Mouse (Mus musculus): Measurements from ENCODE around the gene Lingo1. TPM values are rescaled to one million over a fixed set of nuclear protein-coding genes. Genes with fewer than 3 reads are reported as not detected.

The Lingo1 gene
- polyA plus RNA-seq, 2 experiments = 5.4 to 21.0 TPM

DNA sequence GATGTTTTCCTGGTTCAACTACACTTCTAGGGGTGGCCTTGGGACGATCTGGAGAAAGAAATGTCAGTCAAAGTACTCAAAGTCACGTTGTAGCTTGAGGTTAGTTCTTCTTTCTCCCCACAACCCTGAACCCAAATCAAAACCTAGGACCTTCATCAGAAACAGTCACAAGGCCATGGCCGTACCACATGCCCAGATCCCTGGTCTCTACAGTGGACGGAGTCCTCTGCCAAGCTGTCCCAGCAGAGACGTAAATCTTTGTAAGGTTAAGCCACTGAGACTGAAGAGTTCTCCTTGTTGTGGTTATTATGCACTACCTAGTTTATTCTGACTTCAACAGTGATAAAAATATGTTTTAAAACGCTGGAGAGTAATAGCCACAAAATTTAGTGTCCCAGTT lies 32.6 kb upstream of the Lingo1 start:
- H3K4me2 ChIP-seq (replicated peaks; ENCODE audit: low read depth, low read length, severe bottlenecking) = no peak overlapping the region
- TF ChIP-seq POLR2A (IDR thresholded peaks at IDR 0.05; ENCODE audit: borderline replicate concordance, extremely low read depth, insufficient read depth, insufficient read length) = no peak
- no peak overlapping the region for H3K9ac ChIP-seq (ENCODE audit: low read depth, low read length, severe bottlenecking)
- no peaks in the 10 kb centered on the region for H3K36me3 ChIP-seq (ENCODE audit: control insufficient read depth, insufficient read depth, low read length)
- DNase-seq (ENCODE audit: low spot score) (no peak), ATAC-seq (ENCODE audit: low FRiP score, low read depth) (no peak)
- H3K27ac ChIP-seq (replicated peaks; ENCODE audit: low read depth, low read length) = no peak overlapping the region
- H3K4me3 ChIP-seq (replicated peaks; ENCODE audit: low read length) = no peak overlapping the region
- 0 out of 2 replicates have a peak, but pooled peaks cover 6% of the 10 kb centered on the region for H3K27me3 ChIP-seq (ENCODE audit: control insufficient read depth, insufficient read depth, low read length)
- H3K4me1 ChIP-seq (ENCODE audit: control insufficient read depth, insufficient read depth, low read length) = 0 out of 2 replicates have a peak, but pooled peaks cover 12% of the 10 kb centered on the region
- WGBS = 81% methylated on average over 6 of the region's 6 CpGs
- H3K9me3 ChIP-seq (ENCODE audit: control insufficient read depth, low read length) = no peaks in the 10 kb centered on the region

DNA sequence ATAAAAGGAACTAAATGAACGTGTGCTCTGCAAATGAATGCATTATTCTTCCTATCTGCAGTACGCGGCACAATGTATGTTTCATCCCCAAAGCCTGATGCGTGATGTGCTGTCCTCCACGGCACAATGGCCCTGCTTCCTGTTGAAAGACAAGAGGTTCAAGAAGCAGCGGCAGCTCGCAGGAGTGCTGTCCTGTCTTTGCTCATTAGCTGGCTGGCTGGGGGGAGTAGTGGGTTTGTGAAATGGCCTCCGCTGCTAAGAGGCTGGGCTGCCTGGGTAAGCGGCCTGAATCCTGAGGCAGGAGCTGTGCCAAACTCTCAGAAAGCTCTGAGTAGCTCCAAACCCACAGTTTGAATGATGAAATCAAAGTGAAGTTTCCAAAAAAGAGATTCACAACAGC lies 31.9 kb upstream of the Lingo1 start:
- ATAC-seq (ENCODE audit: low FRiP score, low read depth) = no peak
- no peak for TF ChIP-seq POLR2A (IDR thresholded peaks at IDR 0.05; ENCODE audit: borderline replicate concordance, extremely low read depth, insufficient read depth, insufficient read length)
- WGBS = 43% methylated on average over 9 of the region's 9 CpGs
- Histone ChIP-seq H3K9ac (ENCODE audit: low read depth, low read length, severe bottlenecking) (no peak overlapping the region), H3K4me1 (ENCODE audit: control insufficient read depth, insufficient read depth, low read length) (0 out of 2 replicates have a peak, but pooled peaks cover 12% of the 10 kb centered on the region), H3K27me3 (ENCODE audit: control insufficient read depth, insufficient read depth, low read length) (0 out of 2 replicates have a peak, but pooled peaks cover 6% of the 10 kb centered on the region), H3K9me3 (ENCODE audit: control insufficient read depth, low read length) (no peaks in the 10 kb centered on the region), H3K27ac (replicated peaks; ENCODE audit: low read depth, low read length) (no peak overlapping the region), H3K36me3 (ENCODE audit: control insufficient read depth, insufficient read depth, low read length) (no peaks in the 10 kb centered on the region), H3K4me3 (replicated peaks; ENCODE audit: low read length) (no peak overlapping the region), H3K4me2 (replicated peaks; ENCODE audit: low read depth, low read length, severe bottlenecking) (no peak overlapping the region)
- DNase-seq (ENCODE audit: low spot score) = no peak

DNA sequence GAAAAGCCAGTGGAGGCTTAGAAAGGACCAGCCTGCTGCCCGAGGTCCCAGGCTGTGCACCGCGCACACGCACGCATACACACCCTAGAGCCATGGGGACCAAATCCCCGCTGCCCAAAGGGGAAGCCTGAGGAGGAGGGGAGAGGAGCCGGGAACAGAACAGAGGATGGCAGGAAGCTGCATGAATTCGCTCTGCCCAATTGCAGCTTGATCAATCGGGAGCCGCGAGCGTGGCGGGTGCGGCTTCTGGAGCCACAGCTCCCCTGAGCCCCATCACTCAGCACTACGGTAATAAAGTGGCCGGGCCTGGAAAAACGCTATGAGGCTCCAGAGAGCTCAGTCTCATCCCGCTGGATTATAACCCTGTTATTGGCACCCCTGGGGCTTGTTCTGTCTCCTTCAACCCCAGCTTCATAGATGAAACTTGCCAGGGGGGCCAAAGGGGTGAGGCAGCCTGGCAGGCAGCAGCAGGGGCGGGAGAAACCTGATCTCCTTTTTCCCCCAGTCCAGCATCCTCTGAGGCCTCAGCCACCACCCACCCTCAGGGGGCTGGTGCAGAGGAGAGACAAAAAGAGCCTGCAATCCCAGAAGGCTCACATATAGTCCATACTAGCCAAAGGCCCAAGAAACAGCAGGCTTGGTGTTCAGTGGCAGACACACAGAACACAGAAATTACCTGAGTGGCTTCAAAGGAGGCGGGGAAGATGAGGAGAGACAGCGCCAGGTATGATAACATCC lies 29.4 kb upstream of the Lingo1 start:
- H3K4me1 ChIP-seq (ENCODE audit: control insufficient read depth, insufficient read depth, low read length) = 0 out of 2 replicates have a peak, but pooled peaks cover 8% of the 10 kb centered on the region
- H3K9me3 ChIP-seq (ENCODE audit: control insufficient read depth, low read length) = no peaks in the 10 kb centered on the region
- H3K9ac ChIP-seq (ENCODE audit: low read depth, low read length, severe bottlenecking) = peak overlapping the region; percentile 28
- H3K36me3 ChIP-seq (ENCODE audit: control insufficient read depth, insufficient read depth, low read length) = no peaks in the 10 kb centered on the region
- H3K4me3 ChIP-seq (replicated peaks; ENCODE audit: low read length) = peak overlapping the region; percentile 16; the same call in 1 of the 2 replicates
- no peak overlapping the region for H3K27ac ChIP-seq (replicated peaks; ENCODE audit: low read depth, low read length)
- 0 out of 2 replicates have a peak, but pooled peaks cover 4% of the 10 kb centered on the region for H3K27me3 ChIP-seq (ENCODE audit: control insufficient read depth, insufficient read depth, low read length)
- 13% methylated on average over 15 of the region's 21 CpGs for WGBS
- H3K4me2 ChIP-seq (replicated peaks; ENCODE audit: low read depth, low read length, severe bottlenecking) = peak overlapping the region; percentile 37
- TF ChIP-seq POLR2A (IDR thresholded peaks at IDR 0.05; ENCODE audit: borderline replicate concordance, extremely low read depth, insufficient read depth, insufficient read length) = no peak
- DNase-seq (ENCODE audit: low spot score) (no peak), ATAC-seq (ENCODE audit: low FRiP score, low read depth) (no peak)

DNA sequence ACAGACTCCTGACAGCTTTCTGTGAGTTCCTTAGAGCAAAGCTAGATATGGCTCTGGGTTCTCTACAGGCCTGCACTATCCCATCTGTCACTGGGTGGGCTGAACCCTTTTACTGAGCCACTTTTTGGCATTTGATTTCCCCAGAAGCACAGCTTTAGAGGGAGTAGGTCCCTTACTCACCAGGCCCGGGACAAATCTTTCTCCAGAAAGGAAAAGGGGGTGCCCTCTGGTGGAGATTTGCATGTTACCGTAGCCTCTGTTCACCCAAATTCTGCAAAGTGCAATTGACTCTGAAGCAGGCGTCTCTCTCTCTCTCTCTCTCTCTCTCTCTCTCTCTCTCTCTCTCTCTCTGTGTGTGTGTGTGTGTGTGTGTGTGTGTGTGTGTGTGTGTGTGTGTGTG lies 28.6 kb upstream of the Lingo1 start:
- ATAC-seq (ENCODE audit: low FRiP score, low read depth) (no peak), DNase-seq (ENCODE audit: low spot score) (peak; percentile 63)
- Histone ChIP-seq H3K4me2 (replicated peaks; ENCODE audit: low read depth, low read length, severe bottlenecking) (no peak overlapping the region), H3K27ac (replicated peaks; ENCODE audit: low read depth, low read length) (no peak overlapping the region), H3K4me3 (replicated peaks; ENCODE audit: low read length) (no peak overlapping the region), H3K9ac (ENCODE audit: low read depth, low read length, severe bottlenecking) (no peak overlapping the region), H3K9me3 (ENCODE audit: control insufficient read depth, low read length) (no peaks in the 10 kb centered on the region), H3K27me3 (ENCODE audit: control insufficient read depth, insufficient read depth, low read length) (0 out of 2 replicates have a peak, but pooled peaks cover 3% of the 10 kb centered on the region), H3K36me3 (ENCODE audit: control insufficient read depth, insufficient read depth, low read length) (no peaks in the 10 kb centered on the region), H3K4me1 (ENCODE audit: control insufficient read depth, insufficient read depth, low read length) (0 out of 2 replicates have a peak, but pooled peaks cover 8% of the 10 kb centered on the region)
- TF ChIP-seq POLR2A (IDR thresholded peaks at IDR 0.05; ENCODE audit: borderline replicate concordance, extremely low read depth, insufficient read depth, insufficient read length) = no peak
- 4% methylated on average over 3 of the region's 3 CpGs for WGBS

GRCm38 (mm10) chr9:56810916-56811315 lies 14.6 kb upstream of the Lingo1 start:
- 85% methylated on average over 1 of the region's 1 CpGs for WGBS
- no peak overlapping the region for H3K4me2 ChIP-seq (replicated peaks; ENCODE audit: low read depth, low read length, severe bottlenecking)
- H3K4me3 ChIP-seq (replicated peaks; ENCODE audit: low read length) = no peak overlapping the region
- H3K4me1 ChIP-seq (ENCODE audit: control insufficient read depth, insufficient read depth, low read length) = no peaks in the 10 kb centered on the region
- ATAC-seq (ENCODE audit: low FRiP score, low read depth) (no peak; the same call in 1 of the 2 replicates), DNase-seq (ENCODE audit: low spot score) (peak; percentile 50)
- no peaks in the 10 kb centered on the region for H3K36me3 ChIP-seq (ENCODE audit: control insufficient read depth, insufficient read depth, low read length)
- H3K27ac ChIP-seq (replicated peaks; ENCODE audit: low read depth, low read length) = no peak overlapping the region
- H3K9ac ChIP-seq (ENCODE audit: low read depth, low read length, severe bottlenecking) = no peak overlapping the region
- H3K9me3 ChIP-seq (ENCODE audit: control insufficient read depth, low read length) = no peaks in the 10 kb centered on the region
- H3K27me3 ChIP-seq (ENCODE audit: control insufficient read depth, insufficient read depth, low read length) = no peaks in the 10 kb centered on the region
- no peak for TF ChIP-seq POLR2A (IDR thresholded peaks at IDR 0.05; ENCODE audit: borderline replicate concordance, extremely low read depth, insufficient read depth, insufficient read length)
